Mouse (Mus musculus): ENCODE results near the gene Srp72. TPM values are rescaled to one million over a fixed set of nuclear protein-coding genes. Genes with fewer than 3 reads are reported as not detected.

The Srp72 gene
- polyA plus RNA-seq, 1 experiment, result 5.8 TPM

- TF ChIP-seq CTCF (IDR thresholded peaks at IDR 0.05; ENCODE audit: extremely low read depth, insufficient read length, insufficient replicate concordance, low read depth, low read length), result no peak
- 93% methylated on average over 5 of the region's 5 CpGs for WGBS
- H3K27ac ChIP-seq (ENCODE audit: insufficient read depth, low read depth, low read length), result no peak overlapping the region
- no peaks in the 10 kb centered on the region for H3K4me1 ChIP-seq (ENCODE audit: control insufficient read depth, insufficient read depth, insufficient read length, low read length)
- no peak overlapping the region for H3K4me3 ChIP-seq (ENCODE audit: low read depth, low read length)
- H3K36me3 ChIP-seq (ENCODE audit: control insufficient read depth, insufficient read depth, low read length), result peaks cover 73% of the 10 kb centered on the region
- no peaks in the 10 kb centered on the region for H3K27me3 ChIP-seq (ENCODE audit: control insufficient read depth, insufficient read depth, low read length)
Observed at GRCm38 (mm10) chr5:76993174-76993814, 18.8 kb downstream of the Srp72 start.

GRCm38 (mm10) chr5:76998416-76998815, 23.9 kb downstream of the Srp72 start:
- no peaks in the 10 kb centered on the region for H3K27me3 ChIP-seq (ENCODE audit: control insufficient read depth, insufficient read depth, low read length)
- no peak overlapping the region for H3K27ac ChIP-seq (ENCODE audit: insufficient read depth, low read depth, low read length)
- H3K4me1 ChIP-seq (ENCODE audit: control insufficient read depth, insufficient read depth, insufficient read length, low read length), result no peaks in the 10 kb centered on the region
- H3K36me3 ChIP-seq (ENCODE audit: control insufficient read depth, insufficient read depth, low read length), result peaks cover 52% of the 10 kb centered on the region
- no peak overlapping the region for H3K4me3 ChIP-seq (ENCODE audit: low read depth, low read length)
- TF ChIP-seq CTCF (IDR thresholded peaks at IDR 0.05; ENCODE audit: extremely low read depth, insufficient read length, insufficient replicate concordance, low read depth, low read length), result no peak
- TF ChIP-seq POLR2A (IDR thresholded peaks at IDR 0.05; ENCODE audit: low read depth, low read length), result no peak
- 36% methylated on average over 5 of the region's 5 CpGs for WGBS

- H3K27ac ChIP-seq (ENCODE audit: insufficient read depth, low read depth, low read length), result no peak overlapping the region
- no peak overlapping the region for H3K4me3 ChIP-seq (ENCODE audit: low read depth, low read length)
- no peaks in the 10 kb centered on the region for H3K4me1 ChIP-seq (ENCODE audit: control insufficient read depth, insufficient read depth, insufficient read length, low read length)
- H3K36me3 ChIP-seq (ENCODE audit: control insufficient read depth, insufficient read depth, low read length), result peaks cover 30% of the 10 kb centered on the region
- 94% methylated on average over 17 of the region's 17 CpGs for WGBS
- no peaks in the 10 kb centered on the region for H3K27me3 ChIP-seq (ENCODE audit: control insufficient read depth, insufficient read depth, low read length)
- TF ChIP-seq POLR2A (IDR thresholded peaks at IDR 0.05; ENCODE audit: low read depth, low read length), result no peak
- no peak for TF ChIP-seq CTCF (IDR thresholded peaks at IDR 0.05; ENCODE audit: extremely low read depth, insufficient read length, insufficient replicate concordance, low read depth, low read length)
Observed at GRCm38 (mm10) chr5:77001192-77001591, 26.7 kb downstream of the Srp72 start.

- H3K4me3 ChIP-seq (ENCODE audit: low read depth, low read length), result no peak within 1 kb of the TSS
- no peaks in the 10 kb centered on the region for H3K4me1 ChIP-seq (ENCODE audit: control insufficient read depth, insufficient read depth, insufficient read length, low read length)
- WGBS, result 90% methylated on average over 6 of the region's 6 CpGs
- H3K27me3 ChIP-seq (ENCODE audit: control insufficient read depth, insufficient read depth, low read length), result no peaks in the 10 kb centered on the region
- H3K36me3 ChIP-seq (ENCODE audit: control insufficient read depth, insufficient read depth, low read length), result peaks cover 8% of the 10 kb centered on the region
- no peak within 1 kb of the TSS for H3K27ac ChIP-seq (ENCODE audit: insufficient read depth, low read depth, low read length)
- TF ChIP-seq POLR2A (IDR thresholded peaks at IDR 0.05; ENCODE audit: low read depth, low read length) (no peak), CTCF (IDR thresholded peaks at IDR 0.05; ENCODE audit: extremely low read depth, insufficient read length, insufficient replicate concordance, low read depth, low read length) (no peak)
Observed at GRCm38 (mm10) chr5:77004051-77004821, 29.8 kb downstream of the Srp72 start, which contains the start of gene Arl9. Arl9 (plus strand) TSS chr5:77004055.

- H3K36me3 ChIP-seq (ENCODE audit: control insufficient read depth, insufficient read depth, low read length), result no peaks in the 10 kb centered on the region
- no peaks in the 10 kb centered on the region for H3K27me3 ChIP-seq (ENCODE audit: control insufficient read depth, insufficient read depth, low read length)
- 90% methylated on average over 9 of the region's 9 CpGs for WGBS
- no peaks in the 10 kb centered on the region for H3K4me1 ChIP-seq (ENCODE audit: control insufficient read depth, insufficient read depth, insufficient read length, low read length)
- no peak overlapping the region for H3K27ac ChIP-seq (ENCODE audit: insufficient read depth, low read depth, low read length)
- H3K4me3 ChIP-seq (ENCODE audit: low read depth, low read length), result no peak overlapping the region
- TF ChIP-seq CTCF (IDR thresholded peaks at IDR 0.05; ENCODE audit: extremely low read depth, insufficient read length, insufficient replicate concordance, low read depth, low read length), result no peak
- TF ChIP-seq POLR2A (IDR thresholded peaks at IDR 0.05; ENCODE audit: low read depth, low read length), result no peak
Observed at GRCm38 (mm10) chr5:77010352-77010751, 35.9 kb downstream of the Srp72 start.

GRCm38 (mm10) chr5:77011082-77011481, 36.6 kb downstream of the Srp72 start:
- Histone ChIP-seq H3K4me3 (ENCODE audit: low read depth, low read length) (no peak overlapping the region), H3K27me3 (ENCODE audit: control insufficient read depth, insufficient read depth, low read length) (no peaks in the 10 kb centered on the region), H3K4me1 (ENCODE audit: control insufficient read depth, insufficient read depth, insufficient read length, low read length) (peaks cover 1% of the 10 kb centered on the region; the same call in 1 of the 2 replicates), H3K27ac (ENCODE audit: insufficient read depth, low read depth, low read length) (no peak overlapping the region), H3K36me3 (ENCODE audit: control insufficient read depth, insufficient read depth, low read length) (no peaks in the 10 kb centered on the region)
- 63% methylated on average over 3 of the region's 3 CpGs for WGBS
- no peak for TF ChIP-seq POLR2A (IDR thresholded peaks at IDR 0.05; ENCODE audit: low read depth, low read length)
- TF ChIP-seq CTCF (IDR thresholded peaks at IDR 0.05; ENCODE audit: extremely low read depth, insufficient read length, insufficient replicate concordance, low read depth, low read length), result no peak

- TF ChIP-seq POLR2A (IDR thresholded peaks at IDR 0.05; ENCODE audit: low read depth, low read length), result no peak
- no peak for TF ChIP-seq CTCF (IDR thresholded peaks at IDR 0.05; ENCODE audit: extremely low read depth, insufficient read length, insufficient replicate concordance, low read depth, low read length)
- no peak overlapping the region for H3K27ac ChIP-seq (ENCODE audit: insufficient read depth, low read depth, low read length)
- H3K4me1 ChIP-seq (ENCODE audit: control insufficient read depth, insufficient read depth, insufficient read length, low read length), result peaks cover 4% of the 10 kb centered on the region; the same call in 1 of the 2 replicates
- 54% methylated on average over 3 of the region's 3 CpGs for WGBS
- H3K36me3 ChIP-seq (ENCODE audit: control insufficient read depth, insufficient read depth, low read length), result no peaks in the 10 kb centered on the region
- H3K27me3 ChIP-seq (ENCODE audit: control insufficient read depth, insufficient read depth, low read length), result no peaks in the 10 kb centered on the region
- no peak overlapping the region for H3K4me3 ChIP-seq (ENCODE audit: low read depth, low read length)
Observed at GRCm38 (mm10) chr5:77013171-77013570, 38.7 kb downstream of the Srp72 start.
